Mouse (Mus musculus): ENCODE data around the gene Miga1. TPM values are rescaled to one million over a fixed set of nuclear protein-coding genes. Genes with fewer than 3 reads are reported as not detected.
"Not testable (repeated sequence)": the region's sequence is repeated elsewhere in the genome, so short reads cannot be mapped to it uniquely, and the experiment has no call there.

The Miga1 gene
- total and polyA plus RNA-seq, 3 experiments, result 26.6 to 59.3 (median 28.6) TPM

GRCm38 (mm10) chr3:152315613-152316012, 24.6 kb downstream of the Miga1 start:
- H3K27me3 ChIP-seq (ENCODE audit: insufficient read depth, low read length), result no peaks in the 10 kb centered on the region
- H3K36me3 ChIP-seq (replicated peaks), result peaks cover 35% of the 10 kb centered on the region
- no peak overlapping the region for H3K4me3 ChIP-seq (ENCODE audit: low read depth, low read length)
- H3K4me1 ChIP-seq (ENCODE audit: insufficient read depth, low read depth, low read length), result peaks cover 1% of the 10 kb centered on the region; the same call in 1 of the 2 replicates
- 0 out of 2 replicates have a peak, but pooled peaks cover 1% of the 10 kb centered on the region for H3K9me3 ChIP-seq (replicated peaks)
- TF ChIP-seq CTCF (IDR thresholded peaks at IDR 0.05; ENCODE audit: low read depth, low read length) (peak; percentile 61), GATA2 (IDR thresholded peaks at IDR 0.05; ENCODE audit: borderline replicate concordance, low read depth, low read length) (no peak)
- peak; percentile 100 for ATAC-seq (ENCODE audit: extremely low read depth, insufficient number of reproducible peaks, low FRiP score, poor library complexity, severe bottlenecking)
- DNase-seq (ENCODE audit: low spot score), result peak; percentile 32

- not testable (repeated sequence) for H3K4me1 ChIP-seq (ENCODE audit: insufficient read depth, low read depth, low read length); H3K9me3 ChIP-seq (replicated peaks); H3K27me3 ChIP-seq (ENCODE audit: insufficient read depth, low read length); DNase-seq (ENCODE audit: low spot score); H3K4me3 ChIP-seq (ENCODE audit: low read depth, low read length); ATAC-seq (ENCODE audit: extremely low read depth, insufficient number of reproducible peaks, low FRiP score, poor library complexity, severe bottlenecking)
- peaks cover 40% of the 10 kb centered on the region for H3K36me3 ChIP-seq (replicated peaks)
These were observed 25.5 kb downstream of the Miga1 start for GRCm38 (mm10) chr3:152314666-152315065.

GRCm38 (mm10) chr3:152309250-152309645, 31.0 kb downstream of the Miga1 start:
- no peak for ATAC-seq (ENCODE audit: extremely low read depth, insufficient number of reproducible peaks, low FRiP score, poor library complexity, severe bottlenecking)
- peaks cover 74% of the 10 kb centered on the region for H3K36me3 ChIP-seq (replicated peaks)
- TF ChIP-seq TAL1 (conservative IDR thresholded peaks at IDR 0.05; ENCODE audit: low read depth, low read length) (no peak), POLR2AphosphoS5 (IDR thresholded peaks at IDR 0.05; ENCODE audit: insufficient replicate concordance, low read depth, low read length) (no peak), CTCF (IDR thresholded peaks at IDR 0.05; ENCODE audit: low read depth, low read length) (no peak), GATA2 (IDR thresholded peaks at IDR 0.05; ENCODE audit: borderline replicate concordance, low read depth, low read length) (no peak), GATA1 (IDR thresholded peaks at IDR 0.05; ENCODE audit: borderline replicate concordance, low read length) (no peak)

GRCm38 (mm10) chr3:152308485-152309249, 31.5 kb downstream of the Miga1 start:
- H3K4me3 ChIP-seq (ENCODE audit: low read depth, low read length), result no peak overlapping the region
- H3K36me3 ChIP-seq (replicated peaks), result peaks cover 71% of the 10 kb centered on the region
- H3K4me1 ChIP-seq (ENCODE audit: insufficient read depth, low read depth, low read length), result peaks cover 6% of the 10 kb centered on the region
- ATAC-seq (ENCODE audit: extremely low read depth, insufficient number of reproducible peaks, low FRiP score, poor library complexity, severe bottlenecking), result peak; percentile 48; the same call in 1 of the 2 replicates
- H3K27me3 ChIP-seq (ENCODE audit: insufficient read depth, low read length), result no peaks in the 10 kb centered on the region
- no peak for DNase-seq (ENCODE audit: low spot score)
- no peaks in the 10 kb centered on the region for H3K9me3 ChIP-seq (replicated peaks)
- TF ChIP-seq GATA1 (IDR thresholded peaks at IDR 0.05; ENCODE audit: borderline replicate concordance, low read length) (no peak), TAL1 (conservative IDR thresholded peaks at IDR 0.05; ENCODE audit: low read depth, low read length) (no peak), GATA2 (IDR thresholded peaks at IDR 0.05; ENCODE audit: borderline replicate concordance, low read depth, low read length) (no peak)

More at GRCm38 (mm10) chr3:152309250-152309645, 31.0 kb downstream of the Miga1 start:
- Histone ChIP-seq H3K4me1 (ENCODE audit: insufficient read depth, low read depth, low read length) (peaks cover 6% of the 10 kb centered on the region), H3K27me3 (ENCODE audit: insufficient read depth, low read length) (no peaks in the 10 kb centered on the region), H3K4me3 (ENCODE audit: low read depth, low read length) (no peak overlapping the region), H3K9me3 (replicated peaks) (no peaks in the 10 kb centered on the region)
- DNase-seq (ENCODE audit: low spot score), result no peak

- no peaks in the 10 kb centered on the region for H3K9me3 ChIP-seq (replicated peaks)
- H3K4me3 ChIP-seq (ENCODE audit: low read depth, low read length), result no peak overlapping the region
- no peaks in the 10 kb centered on the region for H3K27me3 ChIP-seq (ENCODE audit: insufficient read depth, low read length)
- peaks cover 73% of the 10 kb centered on the region for H3K36me3 ChIP-seq (replicated peaks)
- TF ChIP-seq GATA2 (IDR thresholded peaks at IDR 0.05; ENCODE audit: borderline replicate concordance, low read depth, low read length) (no peak), POLR2AphosphoS5 (IDR thresholded peaks at IDR 0.05; ENCODE audit: insufficient replicate concordance, low read depth, low read length) (no peak), TAL1 (conservative IDR thresholded peaks at IDR 0.05; ENCODE audit: low read depth, low read length) (no peak), CTCF (IDR thresholded peaks at IDR 0.05; ENCODE audit: low read depth, low read length) (no peak), GATA1 (IDR thresholded peaks at IDR 0.05; ENCODE audit: borderline replicate concordance, low read length) (no peak)
- DNase-seq (ENCODE audit: low spot score), result no peak
- no peak for ATAC-seq (ENCODE audit: extremely low read depth, insufficient number of reproducible peaks, low FRiP score, poor library complexity, severe bottlenecking)
- peaks cover 6% of the 10 kb centered on the region for H3K4me1 ChIP-seq (ENCODE audit: insufficient read depth, low read depth, low read length)
These were observed 34.2 kb downstream of the Miga1 start for GRCm38 (mm10) chr3:152305971-152306370.

GRCm38 (mm10) chr3:152305080-152305479, 35.1 kb downstream of the Miga1 start:
- ATAC-seq (ENCODE audit: extremely low read depth, insufficient number of reproducible peaks, low FRiP score, poor library complexity, severe bottlenecking) (no peak), DNase-seq (ENCODE audit: low spot score) (no peak)
- TF ChIP-seq POLR2AphosphoS5 (IDR thresholded peaks at IDR 0.05; ENCODE audit: insufficient replicate concordance, low read depth, low read length) (no peak), GATA2 (IDR thresholded peaks at IDR 0.05; ENCODE audit: borderline replicate concordance, low read depth, low read length) (no peak), TAL1 (conservative IDR thresholded peaks at IDR 0.05; ENCODE audit: low read depth, low read length) (no peak), GATA1 (IDR thresholded peaks at IDR 0.05; ENCODE audit: borderline replicate concordance, low read length) (no peak), CTCF (IDR thresholded peaks at IDR 0.05; ENCODE audit: low read depth, low read length) (no peak)
- Histone ChIP-seq H3K36me3 (replicated peaks) (peaks cover 76% of the 10 kb centered on the region), H3K4me3 (ENCODE audit: low read depth, low read length) (no peak overlapping the region), H3K4me1 (ENCODE audit: insufficient read depth, low read depth, low read length) (peaks cover 6% of the 10 kb centered on the region), H3K9me3 (replicated peaks) (no peaks in the 10 kb centered on the region), H3K27me3 (ENCODE audit: insufficient read depth, low read length) (no peaks in the 10 kb centered on the region)

Data from G1E (cell line).